Mouse (Mus musculus) adipocyte (in vitro differentiated cells): Measurements from ENCODE around the gene Cdk17.

Experiments used
- DNase-seq: peaks from one replicate; pipeline ENCODE4 v3.0.0-alpha.2; 2016; ENCODE audit warnings: low spot score

Cdk17 gene

GRCm38 (mm10) chr10:93264001-93264400, 103.3 kb downstream of the Cdk17 start:
- no peak for DNase-seq

- no peak for DNase-seq
These were observed 105.2 kb downstream of the Cdk17 start for GRCm38 (mm10) chr10:93265833-93266232.

GRCm38 (mm10) chr10:93266521-93266920, 105.8 kb downstream of the Cdk17 start:
- no peak for DNase-seq

GRCm38 (mm10) chr10:93267509-93267908, 106.8 kb downstream of the Cdk17 start:
- DNase-seq, result no peak

- DNase-seq, result no peak
These were observed 107.7 kb downstream of the Cdk17 start for GRCm38 (mm10) chr10:93268339-93268738.

DNA sequence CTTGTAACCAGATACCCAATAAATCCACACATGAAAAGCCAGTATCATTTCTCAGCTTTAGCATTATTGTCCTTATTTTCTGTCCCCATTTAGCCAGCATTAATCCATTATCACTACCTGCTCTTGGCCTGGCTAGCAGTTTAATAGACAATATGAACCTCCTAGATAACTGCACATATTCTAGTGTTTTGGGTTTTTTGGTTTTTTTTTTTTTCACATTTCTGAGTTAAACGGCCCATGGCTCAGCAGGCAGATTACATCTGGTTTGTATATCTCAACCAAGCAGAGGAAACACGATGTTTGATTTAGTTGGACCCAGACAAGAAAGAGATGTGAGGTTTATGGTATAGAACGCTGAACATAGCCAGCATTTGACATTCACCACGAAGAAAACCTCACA, 109.1 kb downstream of the Cdk17 start:
- no peak for DNase-seq

DNA sequence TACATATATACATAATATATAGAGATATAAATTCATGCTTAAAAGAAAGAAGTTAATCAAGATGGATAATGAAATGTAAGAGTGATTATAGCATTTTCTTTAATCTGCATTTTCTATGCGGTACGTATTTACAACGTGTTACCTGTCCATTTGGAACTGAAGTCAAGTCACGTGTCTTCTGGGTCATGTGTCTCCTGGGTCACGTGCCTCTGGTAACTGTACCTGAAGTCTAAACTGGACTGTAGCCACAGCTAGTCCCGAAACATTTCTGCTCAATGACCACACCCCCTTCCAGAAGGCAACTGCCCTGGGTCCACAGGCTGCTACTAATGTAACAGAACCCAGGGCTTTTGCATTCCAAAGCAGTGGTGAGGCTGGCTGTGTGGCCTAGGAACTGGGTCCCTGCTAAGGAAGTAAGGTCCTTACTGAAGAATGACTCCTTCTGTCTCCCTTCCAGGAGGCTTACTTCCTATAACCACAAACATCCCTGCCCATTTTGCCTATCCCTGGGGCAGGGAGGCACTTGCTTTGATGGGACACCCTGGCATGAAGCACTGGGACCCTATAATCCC, 110.3 kb downstream of the Cdk17 start:
- DNase-seq, result no peak

GRCm38 (mm10) chr10:93271831-93272230, 111.2 kb downstream of the Cdk17 start:
- peak; percentile 64 for DNase-seq

DNA sequence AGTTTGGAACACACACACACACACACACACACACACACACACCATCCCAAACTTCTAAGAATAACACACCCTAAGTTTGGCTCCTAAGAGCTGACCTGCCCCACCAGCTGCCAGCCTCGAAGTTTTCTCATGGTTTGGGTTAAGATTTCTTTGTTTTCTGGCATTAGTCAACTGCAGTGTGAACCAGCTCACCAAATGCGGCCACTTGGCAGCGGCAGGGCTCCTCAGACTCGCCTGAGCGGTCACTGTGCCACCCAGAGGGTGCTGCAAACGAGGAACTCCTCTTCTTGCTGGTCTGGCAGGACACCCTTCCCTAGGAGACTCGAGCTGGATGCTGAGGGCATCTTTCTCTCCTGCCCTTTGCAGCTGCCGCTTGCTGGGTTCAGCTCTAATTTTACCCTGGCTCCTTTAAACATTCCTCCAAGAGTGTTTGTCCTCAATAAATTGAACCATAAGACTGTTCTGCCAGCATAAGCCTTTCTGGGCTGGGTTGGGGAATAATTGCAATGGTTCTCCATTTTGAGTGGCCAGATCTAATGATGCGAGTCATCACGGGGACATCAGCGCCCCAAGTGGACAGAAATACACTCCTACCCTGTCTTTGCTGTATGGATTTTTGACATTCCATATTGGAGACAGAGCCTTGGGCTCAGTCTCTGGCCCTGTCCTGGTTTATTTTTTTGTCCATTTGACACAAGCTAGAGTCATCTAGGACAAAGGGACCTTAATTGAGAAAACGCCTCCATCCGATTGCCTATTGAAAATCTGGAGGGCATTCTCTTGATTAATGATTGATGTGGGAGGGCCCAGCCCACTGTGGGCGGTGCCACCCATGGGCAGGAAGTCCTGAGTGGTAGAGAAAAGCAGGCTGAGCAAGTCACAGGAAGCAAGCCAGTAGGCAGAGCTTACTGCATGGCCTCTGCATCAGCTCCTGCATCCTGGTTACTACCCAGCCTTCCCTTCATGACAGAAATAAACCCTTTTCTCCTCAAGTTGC, 112.6 kb downstream of the Cdk17 start:
- DNase-seq, result no peak

DNA sequence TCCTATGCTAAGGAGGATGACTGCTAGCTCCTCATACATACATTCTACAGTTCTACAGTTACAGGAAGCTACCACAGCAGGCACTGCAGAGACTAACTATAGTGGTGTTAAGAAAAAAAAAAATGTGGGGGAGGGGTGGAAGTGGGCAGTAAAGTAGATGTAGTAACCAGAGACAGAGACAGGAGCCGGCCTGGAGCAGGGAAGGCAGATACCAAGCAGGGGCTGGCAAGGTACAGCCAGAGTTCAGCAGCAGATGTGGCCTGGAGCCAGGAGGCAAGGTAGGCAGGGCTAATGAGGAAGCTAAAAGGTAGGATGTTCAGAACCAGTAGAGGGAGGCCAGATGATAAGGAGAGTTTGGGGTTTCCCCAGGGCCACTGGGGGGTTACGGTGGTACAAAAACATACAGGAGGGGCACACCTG, 113.6 kb downstream of the Cdk17 start:
- no peak for DNase-seq

GRCm38 (mm10) chr10:93275212-93276136, 114.8 kb downstream of the Cdk17 start:
- no peak for DNase-seq

- DNase-seq, result no peak
These were observed 115.7 kb downstream of the Cdk17 start for GRCm38 (mm10) chr10:93276349-93276763.

DNA sequence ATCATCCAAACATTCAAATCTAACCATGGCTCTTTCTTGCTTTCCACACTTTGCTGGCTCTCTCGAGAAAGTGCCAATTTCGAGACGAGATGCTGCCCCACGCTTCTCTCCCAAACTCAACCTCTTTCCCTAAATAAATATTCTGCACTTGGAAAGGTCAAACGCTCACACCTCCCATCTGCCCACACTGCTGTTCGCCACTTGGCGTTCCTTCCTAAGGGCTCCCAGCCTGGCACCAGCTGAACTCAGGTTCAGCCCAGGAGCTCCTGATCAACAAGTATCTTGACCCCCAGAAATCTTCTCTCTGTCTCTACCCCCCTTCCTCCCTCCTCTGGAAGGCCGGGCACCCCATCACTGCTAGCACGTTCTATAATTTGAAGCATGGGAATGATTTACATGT, 116.2 kb downstream of the Cdk17 start:
- no peak for DNase-seq

DNA sequence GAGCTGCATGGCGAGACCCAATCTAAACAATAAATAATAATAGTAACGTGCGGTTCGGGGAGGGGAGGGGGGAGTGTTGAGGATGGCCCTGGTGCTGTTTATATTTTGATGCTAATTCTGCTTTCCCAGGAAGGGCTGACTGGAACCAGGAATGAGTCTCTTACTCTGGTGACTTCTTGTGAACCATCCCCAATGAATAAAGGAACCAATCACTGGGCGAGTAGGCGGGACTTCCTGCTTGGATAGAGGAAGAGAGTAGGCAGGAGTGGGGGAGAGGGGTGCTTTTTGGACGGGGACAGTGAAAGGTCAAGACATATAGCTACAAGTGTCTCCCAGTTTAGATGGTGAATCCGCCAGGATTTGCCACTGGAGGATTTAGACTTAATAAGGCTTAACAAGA, 117.7 kb downstream of the Cdk17 start:
- no peak for DNase-seq

DNA sequence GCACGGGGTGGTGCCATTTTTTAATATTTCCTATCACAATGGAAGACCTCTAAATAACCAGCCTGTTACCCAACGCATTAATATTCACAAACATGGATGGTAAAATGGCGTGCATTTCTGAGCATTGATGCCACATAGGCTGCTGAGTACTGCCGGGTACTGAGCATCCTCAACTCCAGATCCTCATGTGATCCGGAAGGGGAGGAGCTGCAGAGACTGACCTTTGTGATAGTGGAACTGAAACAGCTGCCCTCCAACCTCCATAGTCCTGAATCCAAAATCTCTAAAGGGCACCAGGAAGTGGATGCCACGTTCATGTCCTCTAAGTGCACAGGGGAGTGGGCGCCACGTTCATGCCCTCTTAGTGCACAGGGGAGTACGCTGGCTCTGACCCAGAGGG, 118.4 kb downstream of the Cdk17 start:
- no peak for DNase-seq

GRCm38 (mm10) chr10:93280586-93280985, 119.9 kb downstream of the Cdk17 start:
- no peak for DNase-seq

DNA sequence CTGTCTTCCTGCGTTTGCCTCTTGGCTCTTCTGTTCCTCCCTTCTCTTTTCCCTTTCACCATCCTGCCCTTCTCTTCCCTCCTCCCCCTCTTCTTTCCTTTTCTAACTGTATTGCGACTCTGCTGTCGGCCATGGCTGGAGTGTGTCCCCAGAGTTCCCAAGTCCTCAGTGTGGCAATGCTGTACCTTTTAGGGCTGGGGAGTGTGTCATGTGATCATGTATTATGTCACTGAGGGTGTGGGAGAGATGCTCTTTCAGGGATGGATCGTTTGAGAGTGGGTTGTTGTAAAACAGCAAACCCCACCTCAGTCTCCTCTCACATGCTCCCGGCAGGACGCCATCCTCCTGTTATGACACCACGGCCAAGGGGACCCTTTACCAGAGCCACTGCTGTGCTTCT, 120.4 kb downstream of the Cdk17 start:
- no peak for DNase-seq

DNA sequence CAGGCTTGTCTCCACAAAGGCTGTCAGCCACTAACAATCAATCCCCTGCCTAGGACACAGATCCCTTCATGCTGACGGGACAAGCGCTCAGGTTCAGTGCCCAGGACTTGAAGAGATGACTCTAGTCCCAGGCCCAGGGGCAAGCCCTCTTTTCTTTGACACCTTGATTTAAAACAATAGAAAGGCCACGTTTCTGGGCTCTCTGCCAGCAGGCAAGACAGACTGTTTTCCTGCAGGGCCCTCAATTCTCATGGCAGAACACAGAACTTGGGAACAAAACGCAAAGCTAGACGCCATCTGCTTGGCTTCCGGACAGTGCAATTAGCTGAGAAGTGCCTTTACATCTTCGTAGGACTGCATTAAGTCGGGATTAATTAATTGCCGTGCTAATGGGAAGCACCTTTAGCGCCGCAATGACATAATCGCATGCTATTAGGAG, 121.9 kb downstream of the Cdk17 start:
- no peak for DNase-seq

GRCm38 (mm10) chr10:93283258-93283657, 122.6 kb downstream of the Cdk17 start:
- no peak for DNase-seq

- no peak for DNase-seq
These were observed 124.8 kb downstream of the Cdk17 start for GRCm38 (mm10) chr10:93285489-93285888.

- no peak for DNase-seq
These were observed 127.0 kb downstream of the Cdk17 start for GRCm38 (mm10) chr10:93287551-93288145.

GRCm38 (mm10) chr10:93288336-93288735, 127.7 kb downstream of the Cdk17 start:
- peak; percentile 66 for DNase-seq
